Mouse (Mus musculus): Measurements from ENCODE around the gene Il21r.

DNA sequence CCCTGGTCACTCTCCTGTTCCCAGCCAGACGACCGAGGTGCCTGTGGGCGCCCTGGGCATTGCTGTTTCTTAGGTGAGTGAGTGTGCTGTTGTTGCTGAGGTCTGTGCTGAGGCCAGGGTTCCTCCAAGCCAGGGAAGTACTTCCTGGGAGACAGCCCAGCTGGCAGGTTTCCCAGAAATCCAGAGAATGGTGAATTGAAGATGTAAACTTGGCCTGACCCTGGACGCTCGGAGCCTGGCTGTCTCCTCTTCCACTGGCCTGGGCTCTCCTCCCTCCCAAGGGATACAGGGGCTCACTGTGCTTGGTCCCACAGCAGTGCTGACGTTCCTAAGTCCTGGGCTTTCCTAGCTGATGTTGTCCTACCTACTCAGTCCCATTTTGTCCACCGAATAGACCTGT is 26.2 kb upstream of the Il21r start:
- TF ChIP-seq CTCF (IDR thresholded peaks at IDR 0.05; ENCODE audit: low read depth), result no peak
- no peak for TF ChIP-seq EP300 (IDR thresholded peaks at IDR 0.05; ENCODE audit: low read depth)
